Mouse (Mus musculus): Measurements from ENCODE around the gene Phldb2. TPM values are rescaled to one million over a fixed set of nuclear protein-coding genes. Genes with fewer than 3 reads are reported as not detected.

The Phldb2 gene
- total and polyA plus RNA-seq, 3 experiments, result 0.04 TPM; not detected in 2

DNA sequence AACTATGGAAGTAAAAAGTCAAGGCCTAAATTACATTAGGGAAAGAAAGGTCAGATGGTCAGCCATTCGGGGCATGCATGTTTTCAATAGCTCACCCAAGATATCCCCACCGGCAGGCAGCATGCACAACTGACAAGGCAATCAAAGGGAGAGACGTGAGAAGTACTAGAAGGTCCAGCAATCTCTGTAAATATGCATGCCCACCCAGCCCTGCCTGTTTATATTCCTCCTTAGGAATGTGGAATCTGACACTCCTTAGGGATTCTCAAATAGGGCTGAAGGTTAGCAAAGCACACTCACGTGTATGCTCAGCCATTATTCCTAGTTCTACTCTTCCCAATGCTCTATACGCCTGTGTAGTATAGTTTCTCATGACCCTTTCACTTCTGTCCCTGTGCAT lies 9.7 kb upstream of the Phldb2 start:
- DNase-seq (ENCODE audit: extremely low read depth), result no peak
- no peak overlapping the region for H3K9ac ChIP-seq (ENCODE audit: insufficient read depth, low read depth)
- H3K4me2 ChIP-seq (ENCODE audit: insufficient read depth, low read depth, poor library complexity, severe bottlenecking), result no peak overlapping the region
- no peaks in the 10 kb centered on the region for H3K9me3 ChIP-seq (replicated peaks; ENCODE audit: low read length)
- in situ Hi-C loops (cut with MboI; ENCODE audit: low pct_ligation_motif_present, low pct_unique_long_range_greater_than_20kb, low sequenced_read_pairs) (no loop called here), dilution Hi-C loops (cut with MboI; ENCODE audit: extremely low pct_ligation_motif_present, extremely low pct_unique_long_range_greater_than_20kb, low sequenced_read_pairs) (no loop called here)
- no peaks in the 10 kb centered on the region for H3K27me3 ChIP-seq (replicated peaks)
- TF ChIP-seq PAX5 (IDR thresholded peaks at IDR 0.05; ENCODE audit: low read length) (no peak), TCF12 (IDR thresholded peaks at IDR 0.05; ENCODE audit: low read depth, low read length) (no peak), ZC3H11A (IDR thresholded peaks at IDR 0.05; ENCODE audit: low read depth, low read length) (no peak), E2F4 (IDR thresholded peaks at IDR 0.05; ENCODE audit: insufficient replicate concordance, low read depth, low read length) (no peak), IRF4 (IDR thresholded peaks at IDR 0.05; ENCODE audit: low read depth, low read length) (no peak), MAX (IDR thresholded peaks at IDR 0.05; ENCODE audit: low read length) (no peak), USF1 (IDR thresholded peaks at IDR 0.05; ENCODE audit: low read depth, low read length) (no peak), NELFE (IDR thresholded peaks at IDR 0.05; ENCODE audit: low read depth, low read length) (no peak), CHD1 (IDR thresholded peaks at IDR 0.05; ENCODE audit: low read depth, low read length) (no peak), JUN (IDR thresholded peaks at IDR 0.05; ENCODE audit: insufficient read depth, low read depth, low read length) (no peak), MYC (IDR thresholded peaks at IDR 0.05; ENCODE audit: low read depth, low read length) (no peak), MAZ (IDR thresholded peaks at IDR 0.05; ENCODE audit: low read depth, low read length) (no peak), CTCF (conservative IDR thresholded peaks at IDR 0.05 in 1 of 2, IDR thresholded peaks at IDR 0.05 in 1 of 2; ENCODE audit: low read depth in 2 of 2, low read length in 2 of 2) (no peak), ZNF384 (IDR thresholded peaks at IDR 0.05; ENCODE audit: low read depth, low read length) (no peak), ZKSCAN1 (IDR thresholded peaks at IDR 0.05; ENCODE audit: borderline replicate concordance, low read depth, low read length) (no peak), SMC3 (IDR thresholded peaks at IDR 0.05; ENCODE audit: low read depth, low read length) (no peak)
- H3K4me1 ChIP-seq (ENCODE audit: control insufficient read depth in 1 of 2, insufficient read depth in 2 of 2), result peaks cover 0 to 2% of the 10 kb centered on the region in 2 experiments; a peak in 2 of 4 replicates
- H3K27ac ChIP-seq (ENCODE audit: insufficient read depth, low read depth), result no peak overlapping the region
- H3K36me3 ChIP-seq (replicated peaks in 1 of 2; ENCODE audit: control insufficient read depth in 1 of 2, insufficient read depth in 1 of 2, low read length in 1 of 2), result no peaks in the 10 kb centered on the region
- no peak overlapping the region for H3K4me3 ChIP-seq (replicated peaks in 1 of 3; ENCODE audit: low read depth in 2 of 3, low read length in 2 of 3, poor library complexity in 1 of 3)
- no peaks in the 10 kb centered on the region for H3K79me2 ChIP-seq (replicated peaks; ENCODE audit: control insufficient read depth, extremely low read depth, insufficient read depth, poor library complexity, severe bottlenecking)

DNA sequence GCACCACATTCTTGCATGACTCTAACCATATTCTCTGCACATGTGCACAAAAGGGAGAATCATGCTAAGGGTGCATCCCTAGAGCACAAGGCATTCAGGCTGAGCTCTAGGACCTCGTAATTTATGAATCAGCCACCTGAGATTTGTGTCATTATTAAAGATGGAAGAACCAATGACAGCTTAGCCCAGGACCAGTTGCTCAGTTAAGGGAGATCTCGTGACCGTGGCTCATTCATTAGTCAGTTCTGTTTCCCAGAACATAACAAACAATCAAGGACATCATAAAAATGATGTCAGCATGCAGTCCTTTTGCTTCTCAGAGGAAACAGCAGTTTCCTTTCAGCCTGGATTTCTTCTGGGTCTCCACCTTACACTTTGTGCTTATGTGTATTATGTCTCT lies 7.6 kb upstream of the Phldb2 start:
- no peak overlapping the region for H3K4me2 ChIP-seq (ENCODE audit: insufficient read depth, low read depth, poor library complexity, severe bottlenecking)
- peaks cover 3 to 11% of the 10 kb centered on the region in 2 experiments; a peak in 2 of 4 replicates for H3K4me1 ChIP-seq (ENCODE audit: control insufficient read depth in 1 of 2, insufficient read depth in 2 of 2)
- H3K27ac ChIP-seq (ENCODE audit: insufficient read depth, low read depth), result no peak overlapping the region
- H3K9ac ChIP-seq (ENCODE audit: insufficient read depth, low read depth), result no peak overlapping the region
- no peak for TF ChIP-seq UBTF (IDR thresholded peaks at IDR 0.05; ENCODE audit: low read depth, low read length)
- no peak for TF ChIP-seq CTCF (conservative IDR thresholded peaks at IDR 0.05 in 1 of 2, IDR thresholded peaks at IDR 0.05 in 1 of 2; ENCODE audit: low read depth in 2 of 2, low read length in 2 of 2)
- no peak for TF ChIP-seq MXI1 (IDR thresholded peaks at IDR 0.05; ENCODE audit: low read depth, low read length)
- no peak for TF ChIP-seq MAX (IDR thresholded peaks at IDR 0.05; ENCODE audit: low read length)
- TF ChIP-seq USF2 (conservative IDR thresholded peaks at IDR 0.05; ENCODE audit: low read depth, low read length), result no peak
- no peak for TF ChIP-seq ZMIZ1 (IDR thresholded peaks at IDR 0.05; ENCODE audit: low read depth, low read length)
- no peak for TF ChIP-seq ETS1 (conservative IDR thresholded peaks at IDR 0.05; ENCODE audit: low read depth, low read length)
- no peak for TF ChIP-seq TBP (conservative IDR thresholded peaks at IDR 0.05; ENCODE audit: low read depth, low read length)
- no peak for TF ChIP-seq IRF4 (IDR thresholded peaks at IDR 0.05; ENCODE audit: low read depth, low read length)
- no peak for TF ChIP-seq BHLHE40 (IDR thresholded peaks at IDR 0.05; ENCODE audit: low read depth, low read length)
- TF ChIP-seq MEF2A (IDR thresholded peaks at IDR 0.05; ENCODE audit: borderline replicate concordance, low read depth, low read length), result no peak
- TF ChIP-seq ELF1 (IDR thresholded peaks at IDR 0.05; ENCODE audit: low read depth, low read length), result no peak
- no peak for TF ChIP-seq PAX5 (IDR thresholded peaks at IDR 0.05; ENCODE audit: low read length)
- no peak for TF ChIP-seq JUN (IDR thresholded peaks at IDR 0.05; ENCODE audit: insufficient read depth, low read depth, low read length)
- no peak for TF ChIP-seq MAZ (IDR thresholded peaks at IDR 0.05; ENCODE audit: low read depth, low read length)
- TF ChIP-seq GABPA (IDR thresholded peaks at IDR 0.05; ENCODE audit: insufficient replicate concordance, low read depth, low read length), result no peak
- TF ChIP-seq CHD1 (IDR thresholded peaks at IDR 0.05; ENCODE audit: low read depth, low read length), result no peak
- TF ChIP-seq ZKSCAN1 (IDR thresholded peaks at IDR 0.05; ENCODE audit: borderline replicate concordance, low read depth, low read length), result no peak
- no peak for TF ChIP-seq RCOR1 (conservative IDR thresholded peaks at IDR 0.05; ENCODE audit: low read depth, low read length)
- TF ChIP-seq SMC3 (IDR thresholded peaks at IDR 0.05; ENCODE audit: low read depth, low read length), result no peak
- no peak for DNase-seq (ENCODE audit: extremely low read depth)
- no peaks in the 10 kb centered on the region for H3K27me3 ChIP-seq (replicated peaks)
- no peaks in the 10 kb centered on the region for H3K79me2 ChIP-seq (replicated peaks; ENCODE audit: control insufficient read depth, extremely low read depth, insufficient read depth, poor library complexity, severe bottlenecking)
- dilution Hi-C loops (cut with MboI; ENCODE audit: extremely low pct_ligation_motif_present, extremely low pct_unique_long_range_greater_than_20kb, low sequenced_read_pairs) (no loop called here), in situ Hi-C loops (cut with MboI; ENCODE audit: low pct_ligation_motif_present, low pct_unique_long_range_greater_than_20kb, low sequenced_read_pairs) (no loop called here)
- no peaks in the 10 kb centered on the region for H3K9me3 ChIP-seq (replicated peaks; ENCODE audit: low read length)
- H3K36me3 ChIP-seq (replicated peaks in 1 of 2; ENCODE audit: control insufficient read depth in 1 of 2, insufficient read depth in 1 of 2, low read length in 1 of 2), result no peaks in the 10 kb centered on the region
- no peak overlapping the region for H3K4me3 ChIP-seq (replicated peaks in 1 of 3; ENCODE audit: low read depth in 2 of 3, low read length in 2 of 3, poor library complexity in 1 of 3)
